Mouse (Mus musculus) bone marrow macrophage, adult 2 months (primary cell): ENCODE data around the gene Gnb1l.

Experiments used
- CTCF ChIP-seq: IDR thresholded peaks from 2 replicates; pipeline ENCODE4 v1.5.1; 2012; ENCODE audit warnings: low read depth, mild to moderate bottlenecking, low read length, moderate library complexity
- POLR2A ChIP-seq: IDR thresholded peaks from 2 replicates; pipeline ENCODE4 v1.6.1; 2012; ENCODE audit warnings: mild to moderate bottlenecking, low read depth, low read length, borderline replicate concordance

GRCm38 (mm10) chr16:18453846-18454245 is 44.7 kb upstream of the Gnb1l start:
- TF ChIP-seq CTCF (no peak), POLR2A (no peak)
